13 mouse cellular contexts compared by ENCODE assay signal in the genomic region with DNA sequence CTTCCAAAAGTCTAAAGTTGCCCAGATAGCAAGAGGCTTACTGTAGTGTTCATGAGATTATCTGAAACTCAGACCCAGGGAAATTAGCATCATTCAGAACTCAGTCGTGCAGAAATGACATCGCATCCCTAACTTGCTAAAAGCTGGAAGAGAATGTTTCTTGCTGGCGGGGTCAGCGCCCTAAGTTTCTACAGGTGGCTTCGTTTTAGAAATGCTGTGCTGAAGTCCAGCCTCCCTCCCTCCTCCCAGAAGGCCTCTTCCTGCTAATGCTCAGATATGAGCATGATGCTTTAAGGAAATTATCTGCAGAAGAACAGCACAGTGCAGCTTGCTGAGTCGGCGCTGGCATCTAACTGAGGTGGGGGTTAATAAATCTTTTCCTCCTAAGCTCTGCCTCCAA.
A peak's percentile ranks its signal among the peaks of the same experiment; 100 is the strongest.
DNase-seq lines count a peak whose midpoint lies in the region; ATAC-seq and TF ChIP-seq lines count a peak whose summit lies in the region.
"Had no signal": no experiment of that assay in that cellular context is flagged by ENCODE, and none has a peak within 500 bp of the region (broad histone marks: within the 10 kb centered on the region; RNA-seq: fewer than 3 reads in every experiment).

No protein-coding gene starts in this region.

- WGBS in forebrain, embryonic 10.5 days: 46% methylated on average over 7 of the region's 7 CpGs
- WGBS in forebrain, embryonic 11.5 days: 34% methylated on average over 7 of the region's 7 CpGs
- 25% methylated on average over 7 of the region's 7 CpGs for WGBS in intestine, embryonic 16.5 days
- 40% methylated on average over 7 of the region's 7 CpGs for WGBS in heart, embryonic 10.5 days

- H3K9me3 ChIP-seq in forebrain, embryonic 10.5 days: no peaks in the 10 kb centered on the region
- no peaks in the 10 kb centered on the region for H3K9me3 ChIP-seq in forebrain, embryonic 11.5 days (ENCODE audit: control insufficient read depth, low read length)
- H3K9me3 ChIP-seq in MEL (replicated peaks; ENCODE audit: insufficient read depth, low read length): no peaks in the 10 kb centered on the region
- no peaks in the 10 kb centered on the region for H3K9me3 ChIP-seq in intestine, embryonic 16.5 days (ENCODE audit: control insufficient read depth, low read length)
- no peaks in the 10 kb centered on the region for H3K9me3 ChIP-seq in heart, embryonic 10.5 days

- DNase-seq in forebrain, embryonic 10.5 days (ENCODE audit: extremely low spot score, low spot score): no peak
- DNase-seq in forebrain, embryonic 11.5 days (ENCODE audit: low spot score): no peak
- DNase-seq in kidney, adult 9 months: peak; percentile 18
- DNase-seq in kidney, adult 18-20 months: no peak
- DNase-seq in MEL (ENCODE audit: low read depth, low spot score): peak; percentile 24
- no peak for DNase-seq in layer of hippocampus, postnatal 10 days (ENCODE audit: low spot score in 2 of 2)
- DNase-seq in heart, embryonic 10.5 days (ENCODE audit: low spot score): no peak
- DNase-seq: adrenal gland, postnatal 14 days; gastrocnemius, postnatal 10 days; layer of hippocampus, postnatal 36 days; lung, embryonic 14.5 days had no signal

- H3K27me3 ChIP-seq in forebrain, embryonic 10.5 days (ENCODE audit: poor library complexity, severe bottlenecking): no peaks in the 10 kb centered on the region
- H3K27me3 ChIP-seq in forebrain, embryonic 11.5 days (ENCODE audit: control insufficient read depth, insufficient read depth, low read length): no peaks in the 10 kb centered on the region
- no peaks in the 10 kb centered on the region for H3K27me3 ChIP-seq in MEL (ENCODE audit: control insufficient read depth in 1 of 2, insufficient read depth in 2 of 2, low read length in 2 of 2)
- no peaks in the 10 kb centered on the region for H3K27me3 ChIP-seq in intestine, embryonic 16.5 days (replicated peaks; ENCODE audit: control insufficient read depth, insufficient read depth, low read length)
- H3K27me3 ChIP-seq in heart, embryonic 10.5 days (ENCODE audit: insufficient read depth, poor library complexity, severe bottlenecking): no peaks in the 10 kb centered on the region

- H3K4me3 ChIP-seq in forebrain, embryonic 10.5 days: no peak overlapping the region
- no peak overlapping the region for H3K4me3 ChIP-seq in forebrain, embryonic 11.5 days (ENCODE audit: low read depth, low read length)
- H3K4me3 ChIP-seq in MEL (ENCODE audit: control insufficient read depth in 1 of 2, insufficient read depth in 1 of 2, low read depth in 2 of 2, low read length in 2 of 2): peak overlapping the region; percentile 9 to 27; a peak in 2 of 4 replicates
- H3K4me3 ChIP-seq in intestine, embryonic 16.5 days (ENCODE audit: low read length): no peak overlapping the region
- H3K4me3 ChIP-seq in heart, embryonic 10.5 days: no peak overlapping the region

- no peak overlapping the region for H3K9ac ChIP-seq in forebrain, embryonic 11.5 days (ENCODE audit: low read length)
- H3K9ac ChIP-seq in MEL (ENCODE audit: control insufficient read depth, low read depth, low read length, poor library complexity, severe bottlenecking): peak overlapping the region; percentile 43
- no peak overlapping the region for H3K9ac ChIP-seq in intestine, embryonic 16.5 days (ENCODE audit: low read depth, low read length)
- H3K9ac ChIP-seq: lung, embryonic 14.5 days had no signal

- no peak for TF ChIP-seq RAD21 in MEL (IDR thresholded peaks at IDR 0.05; ENCODE audit: low read depth, low read length)

- peaks cover 12% of the 10 kb centered on the region for H3K36me3 ChIP-seq in forebrain, embryonic 10.5 days (replicated peaks)
- H3K36me3 ChIP-seq in forebrain, embryonic 11.5 days (ENCODE audit: control insufficient read depth, insufficient read depth, low read length): no peaks in the 10 kb centered on the region
- peaks cover 0 to 3% of the 10 kb centered on the region in 2 experiments; a peak in 1 of 4 replicates for H3K36me3 ChIP-seq in MEL (ENCODE audit: control insufficient read depth in 1 of 2, insufficient read depth in 2 of 2, low read length in 2 of 2)
- no peaks in the 10 kb centered on the region for H3K36me3 ChIP-seq in intestine, embryonic 16.5 days (ENCODE audit: control insufficient read depth, insufficient read depth, low read length)
- H3K36me3 ChIP-seq in heart, embryonic 10.5 days: no peaks in the 10 kb centered on the region

- ATAC-seq in forebrain, embryonic 11.5 days (replicated peaks; ENCODE audit: low FRiP score): no peak
- peak; percentile 66; the same call in 1 of the 2 replicates for ATAC-seq in intestine, embryonic 16.5 days

- TF ChIP-seq POLR2A in MEL (IDR thresholded peaks at IDR 0.05; ENCODE audit: control insufficient read depth in 1 of 2, insufficient read depth in 1 of 2, low read depth in 1 of 2, low read length in 2 of 2, poor library complexity in 1 of 2): no peak

- no peaks in the 10 kb centered on the region for H3K79me2 ChIP-seq in MEL (ENCODE audit: control insufficient read depth, insufficient read depth, low read length, poor library complexity)

- no peak overlapping the region for H3K4me2 ChIP-seq in forebrain, embryonic 11.5 days (ENCODE audit: low read depth, low read length, severe bottlenecking)
- H3K4me2 ChIP-seq in intestine, embryonic 16.5 days (ENCODE audit: low read depth, low read length): no peak overlapping the region
- H3K4me2 ChIP-seq: heart, embryonic 11.5 days; lung, embryonic 14.5 days had no signal

- no peak for TF ChIP-seq EP300 in MEL (IDR thresholded peaks at IDR 0.05; ENCODE audit: low read depth in 1 of 2, low read length in 2 of 2)

- TF ChIP-seq CTCF in MEL (IDR thresholded peaks at IDR 0.05 in 2 of 3, conservative IDR thresholded peaks at IDR 0.05 in 1 of 3; ENCODE audit: control insufficient read depth in 1 of 3, insufficient read depth in 1 of 3, low read depth in 2 of 3, low read length in 3 of 3, poor library complexity in 1 of 3, severe bottlenecking in 1 of 3): no peak

- H3K4me1 ChIP-seq in forebrain, embryonic 10.5 days: peaks cover 33% of the 10 kb centered on the region
- no peaks in the 10 kb centered on the region; the same call in 1 of the 2 replicates for H3K4me1 ChIP-seq in forebrain, embryonic 11.5 days (replicated peaks; ENCODE audit: control insufficient read depth, insufficient read depth, low read length)
- peaks cover 0 to 3% of the 10 kb centered on the region in 2 experiments; a peak in 2 of 4 replicates for H3K4me1 ChIP-seq in MEL (ENCODE audit: control insufficient read depth in 1 of 2, insufficient read depth in 2 of 2, low read length in 2 of 2)
- peaks cover 11% of the 10 kb centered on the region for H3K4me1 ChIP-seq in intestine, embryonic 16.5 days (ENCODE audit: control insufficient read depth, insufficient read depth, low read length)
- peaks cover 12% of the 10 kb centered on the region for H3K4me1 ChIP-seq in heart, embryonic 10.5 days

- H3K27ac ChIP-seq in forebrain, embryonic 10.5 days: peak overlapping the region; percentile 42; the same call in 1 of the 2 replicates
- H3K27ac ChIP-seq in forebrain, embryonic 11.5 days (ENCODE audit: low read depth, low read length): no peak overlapping the region
- H3K27ac ChIP-seq in MEL (ENCODE audit: control insufficient read depth, low read depth, low read length): peak overlapping the region; percentile 32; the same call in 1 of the 2 replicates
- H3K27ac ChIP-seq in intestine, embryonic 16.5 days (ENCODE audit: low read length): peak overlapping the region; percentile 6; the same call in 1 of the 2 replicates
- H3K27ac ChIP-seq in heart, embryonic 10.5 days: no peak overlapping the region

TF ChIP-seq in MEL, 35 proteins besides CTCF, POLR2A, EP300 and RAD21:
- no peak for TF ChIP-seq UBTF (IDR thresholded peaks at IDR 0.05; ENCODE audit: borderline replicate concordance, insufficient read depth, low read depth, low read length)
- no peak for TF ChIP-seq CHD1 (IDR thresholded peaks at IDR 0.05; ENCODE audit: low read depth, low read length)
- TF ChIP-seq MYB (IDR thresholded peaks at IDR 0.05; ENCODE audit: low read depth, low read length): no peak
- no peak for TF ChIP-seq TAL1 (IDR thresholded peaks at IDR 0.05; ENCODE audit: low read length)
- TF ChIP-seq SIN3A (IDR thresholded peaks at IDR 0.05; ENCODE audit: low read length): no peak
- no peak for TF ChIP-seq TBP (IDR thresholded peaks at IDR 0.05; ENCODE audit: low read depth, low read length)
- no peak for TF ChIP-seq MAX (IDR thresholded peaks at IDR 0.05; ENCODE audit: low read length)
- TF ChIP-seq MAFK (IDR thresholded peaks at IDR 0.05; ENCODE audit: borderline replicate concordance, low read depth, low read length): no peak
- no peak for TF ChIP-seq GABPA (IDR thresholded peaks at IDR 0.05; ENCODE audit: low read depth, low read length)
- no peak for TF ChIP-seq USF2 (IDR thresholded peaks at IDR 0.05; ENCODE audit: borderline replicate concordance in 1 of 2, insufficient read depth in 1 of 2, low read depth in 1 of 2, low read length in 2 of 2)
- TF ChIP-seq ZNF384 (IDR thresholded peaks at IDR 0.05; ENCODE audit: low read depth, low read length): no peak
- no peak for TF ChIP-seq ZMIZ1 (IDR thresholded peaks at IDR 0.05; ENCODE audit: low read depth, low read length)
- TF ChIP-seq MYC (IDR thresholded peaks at IDR 0.05; ENCODE audit: low read depth, low read length): no peak
- TF ChIP-seq ZKSCAN1 (IDR thresholded peaks at IDR 0.05; ENCODE audit: low read depth, low read length): no peak

Comparison
In these comparisons a context has a peak if more than half of its experiments do, and no peak if none do; other contexts are left out.
1. DNase-seq: peak in kidney, adult 9 months (single experiment) and MEL (single experiment); none in forebrain, embryonic 10.5 days (single experiment), forebrain, embryonic 11.5 days (single experiment), kidney, adult 18-20 months (single experiment), layer of hippocampus, postnatal 10 days (0 of 2) and heart, embryonic 10.5 days (single experiment).
2. H3K27ac ChIP-seq: peak in forebrain, embryonic 10.5 days (single experiment), MEL (single experiment) and intestine, embryonic 16.5 days (single experiment); none in forebrain, embryonic 11.5 days (single experiment) and heart, embryonic 10.5 days (single experiment).
3. H3K4me3 ChIP-seq: peak in MEL (2 of 2); none in forebrain, embryonic 10.5 days (single experiment), forebrain, embryonic 11.5 days (single experiment), intestine, embryonic 16.5 days (single experiment) and heart, embryonic 10.5 days (single experiment).